Mouse (Mus musculus) skeletal muscle tissue, adult 2 months (tissue): ENCODE measurements around the gene Fry.
A peak's percentile ranks its signal among the peaks of the same experiment; 100 is the strongest.

ENCODE experiments used
- DNase-seq: peaks from one replicate; pipeline ENCODE4 v3.0.0-alpha.2; 2012; ENCODE audit warnings: low read depth, low spot score

The Fry gene

DNA sequence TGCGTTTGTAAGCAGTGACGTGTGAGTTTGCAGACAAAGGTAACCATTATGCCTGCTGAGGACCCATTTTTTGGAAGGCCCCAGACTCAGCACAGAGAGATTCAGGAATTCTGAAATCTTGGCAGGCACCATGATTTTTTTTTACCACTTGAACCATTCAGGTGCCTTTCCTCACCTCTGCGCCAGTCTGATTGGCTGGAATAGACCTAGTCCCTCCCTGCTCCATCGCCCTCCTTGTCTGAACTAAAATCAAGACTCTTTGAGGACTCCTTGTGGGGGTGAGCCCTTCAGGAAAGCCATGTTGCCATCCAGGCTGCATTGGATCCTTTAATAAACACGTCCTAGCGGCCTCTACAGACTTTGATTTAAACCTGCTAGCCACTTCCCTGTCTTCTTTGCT lies 103.4 kb downstream of the Fry start:
- no peak for DNase-seq

DNA sequence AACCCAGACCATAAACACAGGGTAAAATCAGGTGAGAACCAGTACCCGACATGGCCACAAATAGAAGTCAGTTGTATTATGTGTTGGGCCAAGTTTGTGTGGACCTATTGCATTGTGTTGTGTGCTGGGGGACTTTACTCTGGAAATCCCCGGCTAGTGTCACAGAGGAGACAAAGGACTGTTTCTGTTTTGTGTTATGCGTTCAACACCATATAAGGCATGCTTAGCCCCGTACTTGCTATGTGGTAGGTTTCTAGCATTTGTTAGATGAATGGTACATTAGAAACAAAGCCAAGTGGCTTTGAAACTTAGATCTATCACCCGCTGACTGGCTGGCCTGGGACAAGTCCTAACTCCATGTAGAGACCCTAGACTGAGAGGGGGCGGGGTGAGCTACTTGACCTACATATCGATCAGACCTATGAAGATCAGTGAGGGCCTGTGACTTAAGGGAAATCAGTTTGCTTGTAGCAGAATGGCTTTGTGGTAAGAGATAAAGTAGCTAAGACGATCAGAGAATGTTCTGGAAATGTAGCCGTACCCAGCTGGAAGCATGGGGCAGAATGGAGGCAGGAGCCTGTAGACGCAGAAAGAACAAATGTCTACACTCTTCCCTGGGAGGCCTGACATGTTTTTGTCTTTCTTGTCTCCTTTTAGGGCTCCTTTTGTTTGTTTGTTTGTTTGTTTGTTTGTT lies 105.2 kb downstream of the Fry start:
- no peak for DNase-seq

DNA sequence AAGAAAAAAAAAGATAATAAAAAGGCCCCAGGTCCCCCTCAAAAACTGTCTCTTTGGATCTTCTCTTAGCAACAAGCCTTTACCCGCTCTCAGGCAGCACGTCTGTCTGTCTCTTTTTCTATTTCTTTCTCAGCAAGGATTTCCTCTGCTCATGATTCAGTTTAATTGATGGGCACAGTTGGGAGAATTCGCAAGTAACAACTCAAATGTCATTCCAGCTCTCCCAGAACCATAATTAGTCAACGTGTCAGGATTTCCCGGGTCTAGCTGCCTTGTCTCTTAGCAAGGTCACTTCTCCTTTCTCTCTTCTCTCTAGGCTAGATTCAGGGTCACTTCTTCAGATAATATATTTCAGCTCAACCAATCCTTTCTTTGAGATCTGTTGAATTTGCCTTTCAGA lies 110.6 kb downstream of the Fry start:
- DNase-seq: no peak

DNA sequence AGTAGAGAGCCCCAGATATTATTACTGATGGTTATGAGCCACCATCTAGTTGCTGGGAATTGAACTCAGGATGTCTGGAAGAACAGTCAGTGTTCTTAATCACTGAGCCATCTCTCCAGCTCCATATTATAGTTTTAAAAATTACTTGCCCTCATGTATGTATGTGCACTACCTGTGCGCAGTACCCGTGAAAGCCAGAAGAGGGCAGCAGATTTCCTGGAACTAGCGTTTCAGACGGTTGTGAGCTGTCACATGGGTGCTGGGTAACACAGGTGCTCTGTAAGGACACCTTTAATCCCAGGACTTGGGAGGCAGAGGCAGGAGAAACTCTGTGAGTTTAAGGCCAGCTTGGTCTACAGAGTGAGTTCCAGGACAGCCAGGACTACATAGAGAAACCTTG lies 111.3 kb downstream of the Fry start:
- no peak for DNase-seq

DNA sequence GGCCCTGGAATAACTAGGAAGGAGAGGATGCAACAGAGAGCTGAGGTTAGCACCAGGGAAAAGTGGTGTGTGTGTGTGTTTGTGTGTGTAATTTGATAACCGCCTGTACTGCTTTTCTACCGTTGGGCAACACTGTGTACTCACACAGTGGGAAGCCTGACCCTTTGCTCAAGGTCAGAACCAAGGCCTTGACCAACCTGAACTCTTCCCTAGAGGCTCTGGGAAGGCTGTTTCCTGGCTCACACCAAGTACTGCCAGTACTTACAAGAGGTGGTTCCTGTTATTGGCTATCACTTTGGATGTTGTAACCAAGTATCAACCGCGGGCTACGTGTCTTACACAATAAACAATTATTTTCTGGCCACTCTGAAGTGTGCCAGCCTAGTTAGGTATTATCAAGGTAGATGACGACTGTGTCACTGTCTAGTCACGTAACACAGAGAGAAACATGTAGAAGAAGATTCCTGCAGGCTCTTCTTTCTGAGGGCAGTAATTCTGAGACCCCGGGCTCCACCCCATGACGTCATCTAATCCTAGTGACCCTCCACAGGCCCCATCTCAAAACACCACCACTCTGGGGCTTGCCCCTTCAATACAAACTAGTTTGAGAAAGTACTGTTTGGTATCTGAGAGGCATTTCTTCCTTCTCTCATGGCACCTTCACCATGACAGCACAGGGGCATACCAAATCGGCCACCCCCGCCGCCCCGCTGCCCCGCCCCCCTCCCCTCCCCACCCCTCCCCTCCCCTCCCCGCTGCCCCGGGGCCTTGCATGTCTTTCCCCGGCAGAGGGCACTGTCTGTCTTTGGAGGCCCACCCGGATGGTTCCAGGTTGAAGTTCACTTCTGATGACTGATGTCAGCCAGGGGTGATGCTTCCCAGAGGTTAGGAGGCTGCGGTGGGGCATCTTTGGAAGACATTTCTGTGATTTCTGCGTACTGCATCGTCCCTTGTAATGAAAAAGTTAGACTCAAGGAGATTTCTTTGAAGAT lies 114.0 kb downstream of the Fry start:
- DNase-seq: no peak

DNA sequence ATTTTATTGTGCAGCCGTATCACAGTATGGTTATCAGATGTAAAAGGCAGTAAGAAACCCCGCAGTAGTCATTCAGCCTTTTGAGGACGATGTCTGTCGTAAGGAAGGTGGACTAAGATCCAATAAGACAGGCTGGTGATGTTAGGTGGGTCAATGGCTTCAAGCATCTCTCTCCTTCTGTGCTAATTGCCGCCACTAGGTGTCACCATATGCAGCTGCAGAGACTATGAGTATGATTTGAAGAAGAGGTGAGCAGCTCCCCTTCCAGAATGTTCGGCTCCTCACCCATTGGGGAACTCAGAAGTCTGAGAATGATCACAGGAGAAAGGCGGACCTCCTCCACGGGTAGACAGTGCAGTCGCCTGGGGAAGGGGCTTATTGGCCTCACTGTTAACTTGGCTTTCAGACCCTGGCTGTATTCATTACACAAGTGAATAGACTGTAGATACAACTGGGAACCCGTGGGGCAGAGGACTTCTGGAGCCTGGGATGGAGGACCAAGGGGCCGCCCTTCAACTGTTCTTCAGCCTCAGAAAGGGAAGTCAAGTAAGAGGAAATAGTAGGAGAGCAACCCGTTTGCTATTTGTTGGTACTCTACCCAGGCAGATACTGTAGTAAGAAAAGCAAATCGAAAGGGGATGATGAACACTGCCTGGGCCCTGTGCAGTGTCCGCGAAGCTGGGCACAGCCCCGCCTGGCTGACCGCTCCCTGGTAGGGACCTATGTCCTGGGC lies 114.9 kb downstream of the Fry start:
- peak; percentile 43 for DNase-seq

DNA sequence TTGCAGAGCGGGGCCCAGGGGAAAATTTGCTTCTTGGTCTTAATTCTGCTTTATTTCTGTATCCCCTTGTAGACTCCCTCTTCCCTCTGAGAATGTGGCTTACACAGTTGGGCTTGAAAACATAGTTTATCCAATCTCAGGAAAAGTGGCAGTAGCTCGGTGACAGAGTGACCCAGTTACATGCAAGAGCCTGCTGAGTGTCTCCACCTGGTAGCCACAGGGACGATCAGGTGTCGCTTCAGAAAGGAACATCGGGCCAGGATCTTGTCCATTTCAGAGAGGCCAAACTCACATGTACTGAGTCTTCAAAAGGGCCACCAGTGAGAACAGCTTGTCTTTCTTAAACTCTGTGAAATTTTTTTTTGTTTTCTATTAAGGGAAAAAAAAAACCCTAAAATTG lies 117.5 kb downstream of the Fry start:
- DNase-seq: no peak

DNA sequence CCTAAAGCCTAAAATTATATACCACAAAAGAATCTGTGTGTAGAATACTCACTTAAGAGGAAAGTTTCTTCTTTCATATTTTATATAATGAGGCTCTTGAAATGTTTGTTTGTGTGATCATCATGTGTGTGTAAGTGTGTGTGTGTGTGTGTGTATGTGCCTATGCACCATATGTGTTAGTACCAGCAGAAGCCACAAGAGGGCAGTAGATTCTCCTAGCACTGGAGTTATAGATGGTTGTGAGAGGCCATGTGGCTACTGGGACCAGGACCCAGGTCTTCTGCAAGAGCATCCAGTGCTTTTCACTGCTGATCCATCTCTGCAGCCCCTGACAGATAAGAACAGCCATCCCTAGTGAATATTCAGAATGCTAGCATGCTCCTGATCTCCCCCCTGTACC lies 118.2 kb downstream of the Fry start:
- DNase-seq: no peak

DNA sequence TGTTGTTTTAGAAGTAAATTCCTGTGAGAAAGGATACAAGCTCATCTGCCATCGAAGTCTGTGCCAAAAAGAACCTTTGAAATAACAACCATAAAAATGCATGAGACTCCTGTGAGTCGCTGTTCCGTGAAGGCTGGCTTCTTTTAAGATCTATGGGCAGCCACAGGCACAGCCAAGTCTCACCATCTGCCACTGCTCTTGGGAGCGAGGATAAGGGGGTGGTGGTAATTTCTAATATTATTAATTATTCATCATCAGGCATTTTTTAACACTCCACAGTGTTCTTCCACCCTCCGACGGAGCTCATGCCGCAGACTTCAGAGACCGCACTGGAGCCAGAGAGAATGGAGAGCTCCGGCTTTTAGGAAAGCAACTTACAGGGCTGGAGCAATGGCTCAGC lies 123.2 kb downstream of the Fry start:
- no peak for DNase-seq

DNA sequence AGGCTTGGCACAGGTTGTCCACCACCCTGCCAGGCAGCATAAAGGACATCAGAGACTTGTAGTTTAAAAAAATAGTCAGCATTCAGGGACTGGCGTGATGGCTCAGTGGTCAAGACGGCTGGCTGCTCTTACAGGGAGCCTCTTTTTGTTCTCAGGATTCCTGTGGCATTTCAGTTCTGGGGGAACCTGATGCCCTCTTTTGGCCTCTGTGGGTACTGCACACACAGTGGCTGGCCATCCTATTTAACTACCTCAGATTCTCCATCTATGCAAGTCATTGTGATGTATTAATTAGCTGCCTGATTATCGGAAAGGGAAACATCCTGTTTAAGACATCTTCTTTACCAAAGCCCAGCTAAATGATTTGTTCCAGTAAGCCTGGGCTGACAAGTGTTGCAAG lies 128.3 kb downstream of the Fry start:
- DNase-seq: no peak

DNA sequence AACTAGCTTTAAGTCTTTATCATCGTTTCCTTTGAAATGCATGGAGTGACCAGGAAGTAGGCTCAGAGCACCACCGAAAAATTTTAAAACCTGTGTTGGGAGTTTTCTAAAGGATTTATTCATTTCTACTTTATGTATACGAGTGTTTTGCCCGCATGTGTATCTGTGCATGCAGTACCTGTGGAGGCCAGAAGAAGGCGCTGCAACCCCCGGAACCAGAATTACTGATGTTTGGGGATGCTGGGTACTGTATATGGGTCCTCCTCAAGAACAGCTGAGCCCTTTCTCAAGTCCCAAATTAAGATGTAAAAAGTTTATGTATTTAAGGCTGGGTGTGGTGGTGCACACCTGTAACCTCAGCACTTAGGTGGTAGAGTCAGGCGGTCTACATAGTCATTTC lies 139.3 kb downstream of the Fry start:
- DNase-seq: no peak

DNA sequence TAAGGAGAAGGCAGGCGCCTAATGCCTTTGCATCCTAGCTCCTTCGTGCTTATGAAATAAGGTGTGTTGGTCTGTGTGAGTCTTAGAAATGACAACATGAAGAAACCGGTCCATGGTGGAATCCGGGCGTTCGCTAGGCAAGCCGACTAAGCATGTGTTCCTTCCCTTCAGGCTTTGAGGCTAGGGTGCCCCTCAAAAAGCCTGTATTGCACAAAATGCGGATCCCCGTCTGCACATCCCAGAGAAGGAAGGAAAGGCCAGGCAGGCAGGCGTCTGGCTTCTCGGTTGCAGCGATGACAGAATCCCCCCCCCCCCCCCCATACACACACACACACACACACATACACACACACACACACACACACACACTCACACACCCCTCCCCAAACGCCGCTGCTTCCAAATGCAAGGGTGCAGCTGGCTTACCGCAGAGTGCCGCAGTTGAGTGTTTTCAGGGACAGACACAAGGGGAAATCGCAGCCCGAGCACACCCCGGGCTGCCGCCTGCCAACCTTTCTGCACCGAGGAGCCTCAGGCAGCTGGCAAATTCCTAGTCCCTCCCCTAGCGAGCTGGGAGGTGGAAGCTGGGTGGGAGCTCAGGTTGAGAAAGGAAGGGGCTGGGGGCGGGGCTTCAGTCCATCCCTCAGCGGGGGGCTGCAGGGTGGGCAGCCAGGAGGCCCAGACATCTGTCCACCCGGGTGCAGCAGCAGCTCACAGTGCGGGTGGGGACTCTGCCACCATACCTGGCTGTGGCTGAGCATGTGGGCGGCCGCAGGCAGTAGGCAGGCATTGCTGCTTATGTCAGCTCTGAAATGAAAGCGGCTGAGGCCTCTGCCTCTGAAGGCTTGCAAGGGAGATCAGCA lies 141.0 kb downstream of the Fry start:
- DNase-seq: no peak

DNA sequence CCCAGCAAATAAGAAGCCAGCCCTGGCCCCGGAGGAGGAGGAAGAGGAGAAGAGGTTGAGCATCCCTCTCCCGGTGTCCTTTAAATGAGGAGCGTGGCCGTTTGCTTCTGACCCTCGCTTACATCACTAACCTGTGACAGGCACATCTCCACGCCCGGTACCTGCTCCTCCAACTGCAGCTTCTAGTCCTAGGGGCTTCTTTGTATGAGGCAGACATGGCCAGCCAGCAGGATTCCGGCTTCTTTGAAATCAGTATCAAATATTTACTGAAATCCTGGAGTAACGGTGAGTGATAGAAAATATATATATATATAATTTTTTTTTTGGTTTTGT lies 141.6 kb downstream of the Fry start:
- DNase-seq: no peak

DNA sequence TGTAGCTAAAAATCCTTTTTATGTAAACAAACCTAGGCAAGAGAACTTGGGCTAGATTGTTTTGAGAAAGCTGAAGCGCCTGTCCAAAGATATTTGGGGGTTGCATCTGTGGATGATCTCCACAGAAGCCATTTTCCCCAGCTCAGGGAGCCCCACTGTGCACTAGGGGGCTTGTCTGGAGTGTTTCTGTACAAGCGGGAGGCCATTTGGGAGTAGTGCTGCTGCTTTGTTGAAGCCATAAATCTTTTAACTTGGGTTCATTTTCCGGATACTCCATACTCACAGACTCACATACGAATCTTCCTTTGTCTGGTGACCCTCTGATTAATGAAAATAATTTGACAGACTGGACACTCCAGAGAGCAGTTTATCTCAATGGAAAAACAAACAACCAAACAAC lies 142.9 kb downstream of the Fry start:
- no peak for DNase-seq

DNA sequence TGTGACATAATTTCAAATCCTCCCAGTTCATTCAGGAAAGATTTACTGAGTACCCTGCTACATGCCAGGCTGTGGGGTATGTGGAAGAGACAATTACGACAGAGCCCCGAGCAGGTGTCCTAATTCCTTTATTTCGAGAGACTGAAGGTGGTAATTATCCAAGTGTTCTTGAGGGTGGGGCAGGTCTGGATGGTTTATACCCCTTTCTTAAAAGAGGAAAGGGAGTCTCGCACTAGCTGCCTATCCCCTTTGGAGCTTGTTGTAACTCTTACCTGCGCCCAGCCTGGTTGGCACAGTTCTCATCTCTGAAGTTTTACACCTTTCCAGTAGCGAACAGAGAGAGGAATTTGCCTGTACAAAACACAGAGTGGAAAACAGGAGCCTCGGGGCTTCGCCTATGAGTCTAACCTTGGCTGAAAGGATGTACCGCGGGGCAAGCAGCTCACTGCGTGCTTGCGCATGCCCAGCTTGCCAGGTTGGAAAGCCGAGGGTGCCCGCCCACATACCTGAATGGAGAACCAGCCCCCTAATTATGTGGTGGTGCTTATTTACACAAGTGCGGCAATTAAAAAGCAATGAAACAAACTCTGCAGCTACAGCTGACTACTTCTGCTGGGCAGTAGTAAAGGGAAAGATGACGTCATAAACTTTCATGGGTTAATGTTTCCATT lies 143.7 kb downstream of the Fry start:
- DNase-seq: no peak

DNA sequence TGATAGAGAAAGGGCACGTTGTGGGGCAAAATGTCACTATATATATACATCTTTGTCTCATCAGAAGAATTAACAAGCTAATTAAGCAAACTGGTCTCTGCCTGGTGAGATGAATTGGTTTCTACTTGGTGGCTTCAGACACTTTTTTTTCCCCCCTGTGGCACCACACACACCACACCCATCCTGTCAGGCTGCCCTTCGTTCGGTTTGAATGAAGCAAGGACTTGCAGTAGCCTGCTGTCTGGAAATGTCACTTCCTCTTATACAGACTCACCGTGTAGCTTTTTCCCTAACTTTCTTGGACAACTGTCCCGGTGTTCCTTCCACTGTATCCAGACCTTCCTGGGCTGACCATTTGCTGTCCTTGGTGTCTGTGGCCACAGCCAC lies 144.3 kb downstream of the Fry start:
- no peak for DNase-seq

DNA sequence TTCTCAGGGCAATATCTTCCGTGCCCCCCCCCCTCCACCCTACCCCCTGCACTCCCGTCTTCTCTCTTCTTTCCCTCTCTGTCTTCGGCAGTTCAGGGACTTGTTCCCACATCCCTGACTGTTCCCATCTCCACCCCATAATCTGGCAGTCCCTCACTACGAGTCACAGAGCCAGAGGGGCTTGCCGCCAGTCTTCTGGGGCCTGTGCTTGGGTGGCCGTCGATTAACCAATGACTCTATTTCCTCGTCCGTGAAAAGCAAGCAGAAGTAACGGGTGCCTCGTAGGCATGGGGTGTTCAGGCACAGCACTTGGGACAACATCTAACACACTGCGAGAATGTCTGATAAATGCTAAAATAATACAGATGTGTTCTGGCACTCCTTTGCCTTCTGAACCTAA lies 144.7 kb downstream of the Fry start:
- no peak for DNase-seq

DNA sequence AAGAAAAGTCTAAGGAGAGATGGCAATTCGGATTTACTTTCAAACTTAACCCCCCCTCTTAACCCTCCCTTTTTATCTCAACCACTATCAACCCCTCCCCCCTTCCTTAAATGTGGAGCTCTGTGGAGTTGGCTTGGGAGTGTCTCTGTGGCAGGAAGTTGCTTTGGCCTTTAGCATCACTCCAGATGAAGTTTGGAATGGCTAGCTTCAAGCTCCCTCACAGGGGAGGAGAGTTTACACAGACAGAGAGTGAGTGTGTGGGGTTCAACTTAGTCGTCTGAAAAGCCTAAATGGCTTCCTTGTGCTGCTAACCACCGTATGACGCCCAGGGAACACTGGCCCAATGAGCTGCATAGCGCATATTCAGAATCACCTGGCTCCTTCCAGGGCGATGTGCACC lies 145.2 kb downstream of the Fry start:
- no peak for DNase-seq

DNA sequence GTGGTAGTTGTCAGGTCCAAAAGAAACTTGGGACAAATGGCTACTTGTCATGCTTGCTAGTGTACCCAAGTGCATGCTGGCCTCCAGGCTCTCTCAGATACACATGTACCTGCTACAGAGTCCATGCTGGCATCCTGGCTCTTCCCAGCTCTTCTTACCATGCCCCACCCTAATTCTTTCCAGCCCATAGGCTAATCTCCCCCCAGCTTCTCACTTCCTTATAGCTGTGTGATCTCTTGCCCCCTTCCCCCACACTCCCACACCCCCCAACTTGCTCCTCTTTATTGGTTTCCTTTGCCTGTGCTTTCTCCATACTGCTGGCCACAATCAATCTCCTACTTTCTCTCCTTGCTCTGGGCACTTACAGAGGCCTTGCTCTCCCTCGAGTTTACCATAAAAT lies 146.6 kb downstream of the Fry start:
- DNase-seq: no peak

DNA sequence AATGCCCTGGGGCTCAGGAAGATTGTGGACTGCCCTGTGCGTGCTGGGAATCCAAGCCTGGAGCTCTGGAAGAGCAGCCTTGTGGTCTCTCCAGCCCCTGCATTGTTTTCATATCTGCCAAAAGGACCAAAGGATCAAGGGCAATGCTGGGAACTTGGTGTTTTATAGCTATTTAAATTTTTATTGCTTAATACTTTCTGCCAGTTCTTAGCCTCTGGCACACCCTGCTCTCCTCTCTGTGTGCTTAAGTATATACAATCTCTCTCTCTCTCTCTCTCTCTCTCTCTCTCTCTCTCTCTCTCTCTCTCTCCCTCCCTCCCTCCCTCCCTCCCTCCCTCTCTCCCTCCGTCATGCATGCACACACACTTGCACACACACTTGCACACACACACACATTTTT lies 147.5 kb downstream of the Fry start:
- no peak for DNase-seq

DNA sequence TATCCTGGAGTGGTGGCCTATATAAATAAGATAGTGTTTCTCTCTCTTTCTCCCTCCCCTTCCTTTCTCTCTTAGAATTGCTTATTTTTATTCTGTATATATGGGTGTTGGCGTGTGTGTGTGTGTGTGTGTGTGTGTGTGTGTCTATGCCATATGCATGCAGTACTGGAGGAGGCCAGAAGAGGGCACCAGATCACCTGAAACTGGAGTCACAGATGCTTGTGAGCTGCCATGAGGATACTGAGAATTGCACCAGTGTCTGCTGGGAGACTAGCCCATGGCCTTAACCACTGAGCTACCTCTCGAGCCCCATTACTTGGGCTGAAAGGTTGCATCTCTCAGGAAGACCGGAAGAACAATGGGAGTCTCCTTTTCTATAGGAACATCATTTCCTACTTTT lies 149.8 kb downstream of the Fry start:
- DNase-seq: no peak
